Mouse (Mus musculus): ENCODE measurements around the gene Gm20867.
"Not testable (repeated sequence)": the region's sequence is repeated elsewhere in the genome, so short reads cannot be mapped to it uniquely, and the experiment has no call there.

DNA sequence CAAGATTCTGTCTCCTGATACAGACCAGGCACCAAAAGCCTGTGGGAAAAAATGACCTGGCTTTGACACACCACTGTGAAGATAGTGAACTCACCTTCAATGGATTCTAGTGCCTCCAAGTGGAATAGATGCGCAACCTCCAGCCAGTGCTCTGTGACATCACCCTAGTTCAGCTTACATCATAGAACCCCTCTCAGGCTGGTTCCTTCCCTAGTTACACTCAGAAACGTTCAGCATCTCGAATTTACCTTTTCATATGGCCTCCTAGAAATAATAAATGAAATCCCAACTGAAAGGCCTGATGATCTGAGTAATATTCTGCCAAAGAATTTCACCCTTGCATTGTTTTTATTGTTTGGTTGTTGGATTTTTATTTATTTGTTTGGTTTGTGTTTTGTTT, at the start of gene Gm20867:
- TF ChIP-seq POLR2A (IDR thresholded peaks at IDR 0.05; ENCODE audit: borderline replicate concordance, extremely low read depth, insufficient read depth, insufficient read length, poor library complexity, severe bottlenecking); CTCF (IDR thresholded peaks at IDR 0.05; ENCODE audit: borderline replicate concordance, extremely low read depth, insufficient read depth, insufficient read length): not testable (repeated sequence)

Measured in brain, embryonic 14.5 days (tissue).